ENCODE assay signal across 19 mouse cellular contexts in the genomic region with DNA sequence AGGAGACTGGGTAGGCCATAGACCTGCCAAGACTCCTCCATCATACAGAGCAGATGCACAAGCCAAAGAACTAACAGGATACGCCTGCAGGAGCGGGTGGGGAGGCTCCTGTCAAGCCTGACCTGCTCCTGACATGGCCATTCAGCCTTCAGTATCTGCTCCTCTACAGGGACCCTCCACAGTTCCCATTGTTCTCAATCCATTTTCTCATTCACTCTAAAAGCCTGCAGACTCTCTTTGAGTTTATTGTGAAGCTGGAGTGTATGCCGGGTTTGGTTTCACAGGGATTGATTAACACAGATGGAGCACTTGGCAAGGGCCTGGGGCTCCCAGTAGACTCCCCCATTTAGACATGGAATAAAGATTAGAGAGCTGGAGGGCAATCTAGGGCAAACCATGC. TPM values are rescaled to one million over a fixed set of nuclear protein-coding genes. Genes with fewer than 3 reads are reported as not detected.
DNase-seq lines count a peak whose midpoint lies in the region; ATAC-seq and TF ChIP-seq lines count a peak whose summit lies in the region.
"Had no signal": no experiment of that assay in that cellular context is flagged by ENCODE, and none has a peak within 500 bp of the region (broad histone marks: within the 10 kb centered on the region; RNA-seq: fewer than 3 reads in every experiment).

No protein-coding gene starts in this region.

- H3K9me3 ChIP-seq in neural tube, embryonic 13.5 days, result no peaks in the 10 kb centered on the region
- no peaks in the 10 kb centered on the region for H3K9me3 ChIP-seq in forebrain, embryonic 16.5 days (ENCODE audit: control insufficient read depth, low read length)
- no peaks in the 10 kb centered on the region for H3K9me3 ChIP-seq in hindbrain, postnatal 0 days (ENCODE audit: low read length)
- no peaks in the 10 kb centered on the region for H3K9me3 ChIP-seq in neural tube, embryonic 14.5 days (ENCODE audit: control insufficient read depth, low read length)
- H3K9me3 ChIP-seq in intestine, embryonic 16.5 days (ENCODE audit: control insufficient read depth, low read length), result no peaks in the 10 kb centered on the region

- no peak overlapping the region for H3K4me3 ChIP-seq in neural tube, embryonic 13.5 days
- H3K4me3 ChIP-seq in forebrain, embryonic 16.5 days (replicated peaks; ENCODE audit: low read length), result no peak overlapping the region
- no peak overlapping the region for H3K4me3 ChIP-seq in hindbrain, postnatal 0 days (ENCODE audit: low read length)
- no peak overlapping the region for H3K4me3 ChIP-seq in neural tube, embryonic 14.5 days (ENCODE audit: low read depth, low read length)
- no peak overlapping the region for H3K4me3 ChIP-seq in intestine, embryonic 16.5 days (ENCODE audit: low read length)
- H3K4me3 ChIP-seq: gastrocnemius, adult 2 months had no signal

- peaks cover 5% of the 10 kb centered on the region for H3K36me3 ChIP-seq in neural tube, embryonic 13.5 days
- H3K36me3 ChIP-seq in forebrain, embryonic 16.5 days (ENCODE audit: control insufficient read depth, insufficient read depth), result no peaks in the 10 kb centered on the region
- H3K36me3 ChIP-seq in hindbrain, postnatal 0 days (ENCODE audit: insufficient read depth, low read length), result 0 out of 2 replicates have a peak, but pooled peaks cover 6% of the 10 kb centered on the region
- H3K36me3 ChIP-seq in neural tube, embryonic 14.5 days (ENCODE audit: control insufficient read depth, insufficient read depth, low read length), result no peaks in the 10 kb centered on the region
- H3K36me3 ChIP-seq in intestine, embryonic 16.5 days (ENCODE audit: control insufficient read depth, insufficient read depth, low read length), result no peaks in the 10 kb centered on the region

- peak overlapping the region; percentile 54 for H3K27ac ChIP-seq in neural tube, embryonic 13.5 days (replicated peaks)
- H3K27ac ChIP-seq in forebrain, embryonic 16.5 days (ENCODE audit: low read length), result no peak overlapping the region; the same call in 1 of the 2 replicates
- H3K27ac ChIP-seq in hindbrain, postnatal 0 days, result no peak overlapping the region
- no peak overlapping the region for H3K27ac ChIP-seq in neural tube, embryonic 14.5 days (ENCODE audit: low read depth, low read length)
- no peak overlapping the region for H3K27ac ChIP-seq in intestine, embryonic 16.5 days (ENCODE audit: low read length)
- H3K27ac ChIP-seq: gastrocnemius, adult 2 months; macrophage had no signal

- H3K4me2 ChIP-seq in neural tube, embryonic 13.5 days, result no peak overlapping the region
- H3K4me2 ChIP-seq in forebrain, embryonic 16.5 days (ENCODE audit: low read length), result no peak overlapping the region
- H3K4me2 ChIP-seq in hindbrain, postnatal 0 days (ENCODE audit: low read depth, low read length), result no peak overlapping the region
- no peak overlapping the region for H3K4me2 ChIP-seq in neural tube, embryonic 14.5 days (ENCODE audit: low read depth, low read length)
- H3K4me2 ChIP-seq in intestine, embryonic 16.5 days (ENCODE audit: low read depth, low read length), result no peak overlapping the region

- peak; percentile 24; the same call in 1 of the 2 replicates for ATAC-seq in neural tube, embryonic 13.5 days (ENCODE audit: low read depth)
- ATAC-seq in forebrain, embryonic 16.5 days, result peak; percentile 81
- ATAC-seq in hindbrain, postnatal 0 days, result 0 out of 2 replicates have a peak, but pooled peaks have one; percentile 28
- ATAC-seq in neural tube, embryonic 14.5 days (ENCODE audit: low read depth), result peak; percentile 25; the same call in 1 of the 2 replicates
- ATAC-seq in CD4-positive, CD25-positive, alpha-beta regulatory T cell, adult 4 months, result no peak
- ATAC-seq in intestine, embryonic 16.5 days, result no peak
- ATAC-seq: intestine, postnatal 0 days had no signal

- no peak for DNase-seq in neural tube, embryonic 10.5 days (ENCODE audit: extremely low spot score, low spot score)
- peak; percentile 37 for DNase-seq in hindbrain, postnatal 0 days (ENCODE audit: low spot score)
- no peak for DNase-seq in right cerebral cortex, postnatal 25 days
- DNase-seq: adrenal gland, postnatal 14 days; cerebellum, adult 8-10 months; embryo, embryonic 11 days; gastrocnemius, adult 2 months; heart, postnatal 14 days; kidney, postnatal 25 days; layer of hippocampus, adult 9-11 months; lung, adult 2 months; thymus, adult 18-20 months had no signal

- H3K4me1 ChIP-seq in neural tube, embryonic 13.5 days (replicated peaks), result peaks cover 22% of the 10 kb centered on the region
- H3K4me1 ChIP-seq in forebrain, embryonic 16.5 days (replicated peaks; ENCODE audit: control insufficient read depth, insufficient read depth, low read length), result peaks cover 8% of the 10 kb centered on the region
- H3K4me1 ChIP-seq in hindbrain, postnatal 0 days (ENCODE audit: insufficient read depth, low read length), result peaks cover 5% of the 10 kb centered on the region; the same call in 1 of the 2 replicates
- H3K4me1 ChIP-seq in neural tube, embryonic 14.5 days (ENCODE audit: control insufficient read depth, insufficient read depth, low read length), result 0 out of 2 replicates have a peak, but pooled peaks cover 6% of the 10 kb centered on the region
- H3K4me1 ChIP-seq in intestine, embryonic 16.5 days (ENCODE audit: control insufficient read depth, insufficient read depth, low read length), result no peaks in the 10 kb centered on the region

- H3K27me3 ChIP-seq in neural tube, embryonic 13.5 days, result no peaks in the 10 kb centered on the region
- H3K27me3 ChIP-seq in forebrain, embryonic 16.5 days (replicated peaks; ENCODE audit: control insufficient read depth, insufficient read depth, low read length), result no peaks in the 10 kb centered on the region
- H3K27me3 ChIP-seq in hindbrain, postnatal 0 days (ENCODE audit: insufficient read depth, low read length), result no peaks in the 10 kb centered on the region
- no peaks in the 10 kb centered on the region for H3K27me3 ChIP-seq in neural tube, embryonic 14.5 days (ENCODE audit: control insufficient read depth, insufficient read depth, low read length)
- no peaks in the 10 kb centered on the region for H3K27me3 ChIP-seq in intestine, embryonic 16.5 days (replicated peaks; ENCODE audit: control insufficient read depth, insufficient read depth, low read length)

- WGBS in neural tube, embryonic 13.5 days, result 11% methylated on average over 3 of the region's 3 CpGs
- WGBS in forebrain, embryonic 16.5 days, result 1% methylated on average over 3 of the region's 3 CpGs
- WGBS in hindbrain, postnatal 0 days, result 16% methylated on average over 3 of the region's 3 CpGs
- 16% methylated on average over 3 of the region's 3 CpGs for WGBS in neural tube, embryonic 14.5 days
- WGBS in intestine, embryonic 16.5 days, result 49% methylated on average over 3 of the region's 3 CpGs

- TF ChIP-seq CTCF in hindbrain, postnatal 0 days (IDR thresholded peaks at IDR 0.05; ENCODE audit: low read depth), result no peak

- no peak overlapping the region for H3K9ac ChIP-seq in neural tube, embryonic 13.5 days
- no peak overlapping the region for H3K9ac ChIP-seq in forebrain, embryonic 16.5 days (replicated peaks; ENCODE audit: low read depth, low read length)
- H3K9ac ChIP-seq in hindbrain, postnatal 0 days (replicated peaks; ENCODE audit: low read length), result no peak overlapping the region
- no peak overlapping the region for H3K9ac ChIP-seq in neural tube, embryonic 14.5 days (replicated peaks; ENCODE audit: low read depth, low read length)
- H3K9ac ChIP-seq in intestine, embryonic 16.5 days (ENCODE audit: low read depth, low read length), result no peak overlapping the region

RNA-seq across cellular contexts. Expression of gene Pitpnm3, which starts 12.3 kb away (rescaled TPM):
- polyA plus RNA-seq in neural tube, embryonic 13.5 days (2015; fragmentation: Nextera tagmentation; extraction: Ambion mirVana), result 1.8 and 2.1 TPM in 2 replicates
- polyA plus RNA-seq in forebrain, embryonic 16.5 days (2015; fragmentation: Nextera tagmentation; extraction: Ambion mirVana), result 2.0 and 3.0 TPM in 2 replicates
- total RNA-seq in hindbrain, postnatal 0 days (2014; rRNA removed), result 25.1 and 26.3 TPM in 2 replicates
- polyA plus RNA-seq in hindbrain, postnatal 0 days (2015; fragmentation: Nextera tagmentation; extraction: Ambion mirVana), result 5.8 and 6.1 TPM in 2 replicates
- 4.4 and 6.4 TPM in 2 replicates for polyA plus RNA-seq in neural tube, embryonic 14.5 days (2014; fragmentation: Nextera tagmentation; extraction: Ambion mirVana)
- under 1 TPM in 1 of 2 experiments, not detected in 1; 0.11 TPM for polyA plus RNA-seq in CD4-positive, CD25-positive, alpha-beta regulatory T cell, adult 4 months (2017; shearing (Covaris generic))
- polyA plus RNA-seq in intestine, embryonic 16.5 days (2015; fragmentation: Nextera tagmentation; extraction: Ambion mirVana), result 0.35 and 0.37 TPM in 2 replicates
- polyA plus RNA-seq: macrophage had no signal

RNA-seq across cellular contexts. Expression of gene Gm43951, which starts 58.7 kb away (rescaled TPM):
- 0.75 and 0.79 TPM in 2 replicates for polyA plus RNA-seq in neural tube, embryonic 13.5 days (2015; fragmentation: Nextera tagmentation; extraction: Ambion mirVana)
- polyA plus RNA-seq in forebrain, embryonic 16.5 days (2015; fragmentation: Nextera tagmentation; extraction: Ambion mirVana), result 1.6 TPM in 2 replicates
- total RNA-seq in hindbrain, postnatal 0 days (2014; rRNA removed), result 1.7 and 1.8 TPM in 2 replicates
- polyA plus RNA-seq in hindbrain, postnatal 0 days (2015; fragmentation: Nextera tagmentation; extraction: Ambion mirVana), result 1.2 and 1.4 TPM in 2 replicates
- 0.12 and 0.36 TPM in 2 replicates for polyA plus RNA-seq in neural tube, embryonic 14.5 days (2014; fragmentation: Nextera tagmentation; extraction: Ambion mirVana)
- not detected for polyA plus RNA-seq in CD4-positive, CD25-positive, alpha-beta regulatory T cell, adult 4 months (2017; shearing (Covaris generic))
- polyA plus RNA-seq in intestine, embryonic 16.5 days (2015; fragmentation: Nextera tagmentation; extraction: Ambion mirVana), result 0.06 and 0.16 TPM in 2 replicates
- polyA plus RNA-seq: intestine, postnatal 0 days had no signal

RNA-seq across cellular contexts. Expression of gene 4933427D14Rik, which starts 59.3 kb away (rescaled TPM):
- polyA plus RNA-seq in neural tube, embryonic 13.5 days (2015; fragmentation: Nextera tagmentation; extraction: Ambion mirVana), result 17.8 and 19.9 TPM in 2 replicates
- polyA plus RNA-seq in forebrain, embryonic 16.5 days (2015; fragmentation: Nextera tagmentation; extraction: Ambion mirVana), result 23.6 and 24.3 TPM in 2 replicates
- 12.0 and 14.4 TPM in 2 replicates for total RNA-seq in hindbrain, postnatal 0 days (2014; rRNA removed)
- 17.0 and 17.2 TPM in 2 replicates for polyA plus RNA-seq in hindbrain, postnatal 0 days (2015; fragmentation: Nextera tagmentation; extraction: Ambion mirVana)
- polyA plus RNA-seq in neural tube, embryonic 14.5 days (2014; fragmentation: Nextera tagmentation; extraction: Ambion mirVana), result 15.9 and 20.1 TPM in 2 replicates
- polyA plus RNA-seq in CD4-positive, CD25-positive, alpha-beta regulatory T cell, adult 4 months (2017; shearing (Covaris generic)), result 10 to 100 TPM; 19.2 to 24.4 TPM
- polyA plus RNA-seq in intestine, embryonic 16.5 days (2015; fragmentation: Nextera tagmentation; extraction: Ambion mirVana), result 7.9 and 9.5 TPM in 2 replicates

RNA-seq across cellular contexts. Expression of gene Txndc17, which starts 59.4 kb away (rescaled TPM):
- polyA plus RNA-seq in neural tube, embryonic 13.5 days (2015; fragmentation: Nextera tagmentation; extraction: Ambion mirVana), result 169 and 198 TPM in 2 replicates
- 131 and 138 TPM in 2 replicates for polyA plus RNA-seq in forebrain, embryonic 16.5 days (2015; fragmentation: Nextera tagmentation; extraction: Ambion mirVana)
- total RNA-seq in hindbrain, postnatal 0 days (2014; rRNA removed), result 46.6 and 51.2 TPM in 2 replicates
- polyA plus RNA-seq in hindbrain, postnatal 0 days (2015; fragmentation: Nextera tagmentation; extraction: Ambion mirVana), result 161 and 162 TPM in 2 replicates
- 147 and 158 TPM in 2 replicates for polyA plus RNA-seq in neural tube, embryonic 14.5 days (2014; fragmentation: Nextera tagmentation; extraction: Ambion mirVana)
- 10 to 100 TPM; 86.0 to 99.9 TPM for polyA plus RNA-seq in CD4-positive, CD25-positive, alpha-beta regulatory T cell, adult 4 months (2017; shearing (Covaris generic))
- 423 and 443 TPM in 2 replicates for polyA plus RNA-seq in intestine, embryonic 16.5 days (2015; fragmentation: Nextera tagmentation; extraction: Ambion mirVana)

Comparison
In these comparisons a context has a peak if more than half of its experiments do, and no peak if none do; other contexts are left out.
1. ATAC-seq: peak in neural tube, embryonic 13.5 days (single experiment), forebrain, embryonic 16.5 days (single experiment), hindbrain, postnatal 0 days (single experiment) and neural tube, embryonic 14.5 days (single experiment); none in CD4-positive, CD25-positive, alpha-beta regulatory T cell, adult 4 months (single experiment) and intestine, embryonic 16.5 days (single experiment).